Mouse (Mus musculus) heart, embryonic 13.5 days (tissue): ENCODE results near the gene Sertad2. TPM values are rescaled to one million over a fixed set of nuclear protein-coding genes. Genes with fewer than 3 reads are reported as not detected.

Experiments
- ATAC-seq: fragments of 200-750 bp; cut with Nextera tagmentation; 2 replicates; pipeline ENCODE4 v1.8.0; 2017; ENCODE audit warnings: moderate TSS enrichment; ENCODE audit not compliant: insufficient number of reproducible peaks, low FRiP score, low TSS enrichment; ENCODE audit errors: extremely low read depth
- H3K27ac ChIP-seq: fragments of 300-500 bp; sonication (generic); replicated peaks from 2 replicates; pipeline ENCODE4 v1.5.1; 2015; ENCODE audit warnings: moderate library complexity, mild to moderate bottlenecking, inconsistent platforms
- H3K27me3 ChIP-seq: fragments of 300-500 bp; sonication (generic); replicated peaks from 2 replicates; pipeline ENCODE4 v1.6.1; 2015; ENCODE audit warnings: mild to moderate bottlenecking, inconsistent platforms
- H3K36me3 ChIP-seq: fragments of 300-500 bp; sonication (generic); 2 replicates; pipeline ENCODE4 v1.6.1; 2015; ENCODE audit warnings: mild to moderate bottlenecking, inconsistent platforms
- H3K4me1 ChIP-seq: fragments of 300-500 bp; sonication (generic); 2 replicates; pipeline ENCODE4 v1.6.1; 2015; ENCODE audit warnings: inconsistent platforms
- H3K4me2 ChIP-seq: fragments of 300-500 bp; sonication (generic); 2 replicates; pipeline ENCODE4 v1.6.1; 2015; ENCODE audit warnings: inconsistent platforms, mild to moderate bottlenecking, moderate library complexity
- H3K4me3 ChIP-seq: fragments of 300-500 bp; sonication (generic); 2 replicates; pipeline ENCODE4 v1.5.1; 2015; ENCODE audit warnings: moderate library complexity, mild to moderate bottlenecking, inconsistent platforms
- H3K9ac ChIP-seq: fragments of 300-500 bp; sonication (generic); 2 replicates; pipeline ENCODE4 v1.6.1; 2015; ENCODE audit warnings: inconsistent platforms, mild to moderate bottlenecking, moderate library complexity
- H3K9me3 ChIP-seq: fragments of 300-500 bp; sonication (generic); 2 replicates; pipeline ENCODE4 v1.6.1; 2016; ENCODE audit warnings: inconsistent platforms
- WGBS: fragments of 180-500 bp; shearing (Covaris S2); methylation state at CpG from one replicate; pipeline ENCODE4 v1.1.7; 2015; ENCODE audit warnings: mixed read lengths; 5-methylcytosine and 5-hydroxymethylcytosine counted together
- polyA plus RNA-seq: library from polyadenylated mRNA; unstranded; fragments of >200 nt; fragmentation: Nextera tagmentation; extraction: Ambion mirVana; gene quantifications from 2 replicates; pipeline ENCODE4 v1.2.1, GENCODE M21; 2015

Sertad2 gene
- polyA plus RNA-seq, 1 experiment from 2014 or later, result 30.5 TPM

DNA sequence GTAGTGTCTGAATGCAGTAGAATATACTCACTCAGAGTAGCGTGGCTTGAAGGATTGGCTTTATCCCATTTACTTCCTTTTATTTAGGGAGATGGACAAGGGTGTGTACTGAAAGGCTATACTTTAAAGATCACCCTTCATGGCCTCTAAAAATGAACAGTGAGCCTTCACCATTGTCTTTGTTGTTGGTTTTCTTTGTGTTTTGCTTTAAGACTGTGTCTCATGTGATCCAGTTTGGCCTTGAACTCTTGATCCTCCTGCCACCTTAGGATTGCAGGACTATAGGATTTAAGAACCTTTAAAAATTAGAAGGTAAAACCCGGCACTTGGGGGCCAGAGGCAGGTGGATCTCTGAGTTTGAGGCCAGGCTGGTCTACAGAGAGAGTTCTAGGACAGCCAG is 6.4 kb downstream of the Sertad2 start:
- H3K4me2 ChIP-seq, result no peak overlapping the region
- no peak overlapping the region for H3K4me3 ChIP-seq
- 0 out of 2 replicates have a peak, but pooled peaks cover 4% of the 10 kb centered on the region for H3K36me3 ChIP-seq
- H3K27me3 ChIP-seq, result no peaks in the 10 kb centered on the region
- H3K27ac ChIP-seq, result no peak overlapping the region
- WGBS, result 69% methylated on average over 2 of the region's 2 CpGs
- peaks cover 16% of the 10 kb centered on the region for H3K4me1 ChIP-seq
- H3K9ac ChIP-seq, result no peak overlapping the region
- H3K9me3 ChIP-seq, result no peaks in the 10 kb centered on the region
- no peak for ATAC-seq

DNA sequence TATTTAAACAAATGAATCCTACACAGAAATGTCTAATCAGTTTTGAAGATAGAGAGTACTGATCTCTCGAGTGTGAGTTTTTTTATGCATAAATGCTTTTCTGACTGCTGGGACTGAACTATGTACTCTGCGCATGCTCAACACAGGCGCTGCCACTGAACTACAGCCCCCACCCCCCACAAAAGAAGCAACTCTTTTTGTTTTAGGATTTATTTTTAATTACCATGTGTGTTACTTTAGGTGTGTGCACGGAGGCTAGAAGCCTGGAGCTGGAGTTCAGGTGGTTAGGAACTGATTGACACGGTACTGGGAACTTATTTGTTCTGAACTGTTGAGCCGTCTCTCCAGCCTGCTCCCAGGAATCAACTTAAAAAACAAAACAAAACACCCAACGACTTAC is 7.1 kb downstream of the Sertad2 start:
- 78% methylated on average over 7 of the region's 7 CpGs for WGBS
- no peak overlapping the region for H3K4me2 ChIP-seq
- no peak for ATAC-seq
- peaks cover 11% of the 10 kb centered on the region for H3K4me1 ChIP-seq
- H3K27ac ChIP-seq, result no peak overlapping the region
- no peaks in the 10 kb centered on the region for H3K27me3 ChIP-seq
- H3K9me3 ChIP-seq, result no peaks in the 10 kb centered on the region
- H3K36me3 ChIP-seq, result 0 out of 2 replicates have a peak, but pooled peaks cover 4% of the 10 kb centered on the region
- H3K9ac ChIP-seq, result no peak overlapping the region
- no peak overlapping the region for H3K4me3 ChIP-seq

DNA sequence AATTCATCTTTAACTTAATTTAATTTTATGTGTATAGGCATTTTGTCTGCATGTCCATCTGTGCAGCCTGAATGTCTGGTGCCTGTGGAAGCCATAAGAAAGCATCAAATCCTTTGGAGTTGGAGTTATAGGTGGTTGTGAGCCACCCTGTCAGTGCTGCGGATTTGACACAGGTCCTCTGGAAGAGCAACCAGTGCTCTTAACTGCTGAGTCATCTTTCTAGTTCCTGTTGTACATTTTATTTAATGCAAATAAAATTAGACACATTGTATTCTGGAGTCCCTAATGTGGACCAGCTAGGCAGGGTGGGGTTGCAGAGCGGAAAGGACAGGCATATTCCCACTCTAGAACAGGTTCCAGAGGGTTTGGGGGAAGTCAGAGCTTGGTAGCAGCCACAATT is 9.0 kb downstream of the Sertad2 start:
- Histone ChIP-seq H3K4me1 (peaks cover 24% of the 10 kb centered on the region), H3K4me3 (no peak overlapping the region), H3K9ac (no peak overlapping the region), H3K9me3 (no peaks in the 10 kb centered on the region), H3K36me3 (0 out of 2 replicates have a peak, but pooled peaks cover 4% of the 10 kb centered on the region), H3K27ac (no peak overlapping the region), H3K4me2 (no peak overlapping the region), H3K27me3 (no peaks in the 10 kb centered on the region)
- ATAC-seq, result no peak
- WGBS, result 94% methylated on average over 2 of the region's 2 CpGs

DNA sequence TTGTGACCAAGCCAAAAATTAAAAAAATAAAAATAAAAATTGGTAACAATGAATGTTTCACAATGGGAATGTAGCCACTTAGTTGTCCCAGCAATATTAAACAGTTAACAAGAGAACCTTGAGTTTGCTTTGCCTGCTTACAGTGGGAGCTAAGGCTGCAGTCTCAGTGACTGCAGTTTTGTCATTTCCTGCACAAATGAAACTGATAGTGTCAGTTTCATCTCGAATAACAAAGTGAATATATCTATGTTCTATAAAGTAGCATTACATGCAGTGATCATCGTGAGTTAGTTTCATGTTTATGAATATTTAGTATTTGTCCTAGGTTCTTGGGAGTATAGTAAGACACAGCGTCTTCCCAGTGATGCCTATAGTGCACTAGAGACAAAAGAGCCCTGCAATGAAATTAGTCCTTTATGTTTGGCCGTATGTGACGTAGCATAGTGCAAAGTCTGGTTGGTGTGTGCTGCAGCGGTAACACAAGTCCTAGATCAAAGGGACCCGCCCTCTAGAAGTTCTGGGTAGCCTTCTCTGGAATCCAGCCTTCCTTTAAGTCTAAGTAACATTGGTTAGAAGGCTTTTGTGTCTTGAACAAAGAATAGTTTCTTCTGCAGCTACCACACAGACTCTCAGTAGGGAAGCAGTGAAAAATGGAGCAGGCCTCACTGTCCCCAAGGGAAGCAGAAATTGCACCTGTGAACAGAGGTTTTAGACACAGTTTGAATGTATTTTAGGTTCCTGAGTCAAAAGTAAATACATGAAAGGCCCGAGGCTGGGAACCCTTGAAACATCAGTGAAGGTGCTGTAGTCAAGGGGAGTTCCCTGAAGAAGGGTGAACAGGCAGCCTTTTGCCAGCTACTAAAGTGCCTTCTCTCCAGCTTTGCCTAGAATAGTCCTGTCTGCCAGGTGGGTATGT is 10.0 kb downstream of the Sertad2 start:
- no peak overlapping the region for H3K4me3 ChIP-seq
- H3K4me2 ChIP-seq, result no peak overlapping the region
- ATAC-seq, result no peak
- no peak overlapping the region for H3K27ac ChIP-seq
- H3K4me1 ChIP-seq, result peaks cover 24% of the 10 kb centered on the region
- H3K27me3 ChIP-seq, result no peaks in the 10 kb centered on the region
- 80% methylated on average over 8 of the region's 8 CpGs for WGBS
- no peak overlapping the region for H3K9ac ChIP-seq
- no peaks in the 10 kb centered on the region for H3K9me3 ChIP-seq
- H3K36me3 ChIP-seq, result 0 out of 2 replicates have a peak, but pooled peaks cover 4% of the 10 kb centered on the region

DNA sequence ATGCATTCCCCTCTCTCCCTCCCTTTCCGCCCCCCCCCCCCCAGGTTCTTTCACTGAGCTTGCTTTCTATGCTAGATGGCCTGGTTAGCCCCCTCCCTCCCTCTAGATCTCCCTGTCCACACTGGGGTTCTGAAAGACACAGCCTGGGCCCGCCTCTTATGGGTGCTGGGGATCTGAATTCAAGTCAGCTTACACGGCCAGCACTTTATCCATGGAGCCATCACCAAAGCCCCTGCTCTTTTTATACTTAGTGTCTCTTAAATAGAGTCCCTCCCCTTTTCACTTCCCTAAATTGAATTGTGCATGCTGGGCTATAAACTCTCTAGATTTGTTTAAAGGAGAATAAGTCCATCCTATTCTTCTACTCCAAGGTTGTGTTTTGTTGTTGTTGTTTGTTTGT is 12.6 kb downstream of the Sertad2 start:
- 78% methylated on average over 3 of the region's 3 CpGs for WGBS
- peaks cover 36% of the 10 kb centered on the region for H3K4me1 ChIP-seq
- H3K4me3 ChIP-seq, result no peak overlapping the region
- no peaks in the 10 kb centered on the region for H3K36me3 ChIP-seq
- H3K9ac ChIP-seq, result no peak overlapping the region
- H3K27ac ChIP-seq, result no peak overlapping the region
- no peak for ATAC-seq
- H3K9me3 ChIP-seq, result no peaks in the 10 kb centered on the region
- no peak overlapping the region for H3K4me2 ChIP-seq
- no peaks in the 10 kb centered on the region for H3K27me3 ChIP-seq

DNA sequence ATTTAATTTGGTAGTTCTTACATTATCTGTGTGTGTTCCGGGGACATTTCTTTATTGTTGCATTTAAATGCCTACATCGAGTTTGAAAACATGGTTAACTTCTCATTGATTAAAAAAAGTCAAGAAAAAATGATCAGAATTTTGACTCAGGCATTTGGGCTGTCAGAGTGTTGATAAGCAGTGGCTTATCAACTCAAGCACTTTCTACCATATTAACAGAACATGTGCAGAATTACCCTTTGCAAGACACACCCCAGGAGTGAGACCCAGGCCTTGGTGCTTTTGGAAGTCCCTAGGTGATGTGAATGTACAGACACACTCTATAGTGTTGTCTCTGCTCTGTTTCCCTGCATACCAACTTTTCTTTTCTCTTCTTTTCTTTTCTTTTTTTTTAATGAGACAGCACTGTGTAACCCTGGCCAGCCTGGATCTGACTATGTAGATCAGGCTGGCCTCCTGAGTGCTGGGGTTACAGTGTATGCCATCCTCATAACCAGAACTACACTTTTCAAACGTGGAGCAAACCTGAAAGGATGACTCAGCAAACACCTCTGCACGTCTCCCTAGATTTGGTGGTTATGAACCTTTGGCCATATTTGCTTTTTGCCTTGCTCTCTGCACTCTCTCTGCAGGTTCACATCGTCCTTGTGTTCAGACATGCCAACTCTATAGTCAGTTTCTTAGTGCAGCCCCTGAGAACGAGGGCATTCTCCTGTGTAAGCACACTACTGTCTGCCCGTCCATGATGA is 13.3 kb downstream of the Sertad2 start:
- Histone ChIP-seq H3K4me1 (peaks cover 37% of the 10 kb centered on the region), H3K27ac (no peak overlapping the region), H3K27me3 (no peaks in the 10 kb centered on the region), H3K9me3 (no peaks in the 10 kb centered on the region), H3K4me3 (no peak overlapping the region), H3K4me2 (no peak overlapping the region), H3K36me3 (no peaks in the 10 kb centered on the region), H3K9ac (no peak overlapping the region)
- WGBS, result 64% methylated on average over 7 of the region's 7 CpGs
- no peak for ATAC-seq

DNA sequence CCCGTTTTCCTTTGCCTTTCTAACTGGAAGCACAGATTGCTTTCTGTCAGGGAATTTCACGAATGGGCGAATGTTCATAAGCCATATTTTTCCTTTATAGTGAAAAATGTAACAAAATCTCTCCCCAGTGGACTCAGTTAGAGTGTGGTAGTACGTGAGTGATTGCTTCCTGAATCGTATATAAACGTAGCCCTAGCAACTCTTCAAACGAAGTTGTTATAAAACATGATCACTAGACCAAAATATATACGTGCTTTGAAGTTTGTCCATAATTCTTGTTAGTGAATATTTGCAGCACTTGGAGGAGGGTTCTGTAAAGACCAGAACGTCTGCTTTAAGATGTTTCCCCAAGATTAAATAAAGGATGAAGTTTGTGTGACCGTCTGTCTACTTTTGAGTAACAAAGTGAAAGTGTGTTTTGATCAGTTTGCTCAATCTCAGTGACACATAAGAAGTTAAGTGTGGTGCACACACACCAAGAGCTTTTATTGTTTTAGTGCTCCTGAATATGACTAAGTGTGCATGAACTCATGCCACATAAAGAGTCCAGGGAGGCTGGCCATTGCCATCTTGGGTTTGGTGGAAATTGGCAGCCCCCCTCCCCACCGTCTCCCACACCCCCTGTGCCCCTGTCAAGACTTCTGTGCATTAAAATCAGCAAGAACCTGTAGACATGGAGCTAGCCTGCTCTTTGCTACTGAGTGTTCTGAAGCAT is 16.3 kb downstream of the Sertad2 start:
- H3K4me2 ChIP-seq, result no peak overlapping the region
- H3K4me3 ChIP-seq, result no peak overlapping the region
- WGBS, result 80% methylated on average over 11 of the region's 11 CpGs
- H3K4me1 ChIP-seq, result peaks cover 38% of the 10 kb centered on the region
- peaks cover 6% of the 10 kb centered on the region; the same call in 1 of the 2 replicates for H3K36me3 ChIP-seq
- H3K9me3 ChIP-seq, result 0 out of 2 replicates have a peak, but pooled peaks cover 5% of the 10 kb centered on the region
- ATAC-seq, result no peak
- no peak overlapping the region for H3K27ac ChIP-seq
- H3K27me3 ChIP-seq, result no peaks in the 10 kb centered on the region
- no peak overlapping the region for H3K9ac ChIP-seq

DNA sequence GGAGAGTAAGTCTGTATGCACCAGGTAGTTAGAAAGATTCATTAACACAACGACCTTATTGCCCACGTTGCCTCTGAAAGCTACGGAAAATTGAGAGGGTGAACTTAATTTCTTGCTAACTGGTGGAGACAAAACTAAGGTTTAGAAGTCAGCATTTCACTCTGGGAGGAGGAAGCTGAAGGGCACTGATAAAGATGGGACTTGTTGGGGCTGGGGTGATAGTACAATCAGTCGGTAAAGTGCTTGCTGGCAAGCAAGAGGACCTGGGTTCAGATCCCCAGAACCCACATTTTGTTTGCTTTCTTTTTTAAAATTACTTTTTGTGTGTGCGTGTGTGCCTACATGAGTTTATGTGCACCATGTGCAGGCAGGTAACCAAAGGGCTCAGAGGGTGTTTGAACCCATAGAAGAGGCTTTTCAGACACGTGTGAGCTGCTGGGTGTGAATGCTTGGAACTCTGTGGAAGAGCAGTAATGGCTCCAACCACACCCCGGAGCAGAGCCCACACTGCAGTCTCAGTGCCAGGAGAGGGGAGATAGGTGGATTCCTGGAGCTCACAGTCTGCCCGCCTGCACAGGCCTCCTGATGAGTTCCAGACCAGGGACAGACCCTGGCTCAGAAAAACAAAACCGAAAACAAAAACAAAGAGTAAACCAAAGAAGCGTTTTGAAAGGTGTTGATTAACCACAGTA is 17.0 kb downstream of the Sertad2 start:
- Histone ChIP-seq H3K27ac (0 out of 2 replicates have a peak overlapping the region, but pooled peaks have one; percentile 21), H3K27me3 (no peaks in the 10 kb centered on the region), H3K4me3 (no peak overlapping the region), H3K4me1 (peaks cover 38% of the 10 kb centered on the region), H3K36me3 (peaks cover 6% of the 10 kb centered on the region; the same call in 1 of the 2 replicates), H3K4me2 (no peak overlapping the region), H3K9me3 (0 out of 2 replicates have a peak, but pooled peaks cover 5% of the 10 kb centered on the region), H3K9ac (0 out of 2 replicates have a peak overlapping the region, but pooled peaks have one; percentile 2)
- 45% methylated on average over 10 of the region's 10 CpGs for WGBS
- no peak for ATAC-seq

DNA sequence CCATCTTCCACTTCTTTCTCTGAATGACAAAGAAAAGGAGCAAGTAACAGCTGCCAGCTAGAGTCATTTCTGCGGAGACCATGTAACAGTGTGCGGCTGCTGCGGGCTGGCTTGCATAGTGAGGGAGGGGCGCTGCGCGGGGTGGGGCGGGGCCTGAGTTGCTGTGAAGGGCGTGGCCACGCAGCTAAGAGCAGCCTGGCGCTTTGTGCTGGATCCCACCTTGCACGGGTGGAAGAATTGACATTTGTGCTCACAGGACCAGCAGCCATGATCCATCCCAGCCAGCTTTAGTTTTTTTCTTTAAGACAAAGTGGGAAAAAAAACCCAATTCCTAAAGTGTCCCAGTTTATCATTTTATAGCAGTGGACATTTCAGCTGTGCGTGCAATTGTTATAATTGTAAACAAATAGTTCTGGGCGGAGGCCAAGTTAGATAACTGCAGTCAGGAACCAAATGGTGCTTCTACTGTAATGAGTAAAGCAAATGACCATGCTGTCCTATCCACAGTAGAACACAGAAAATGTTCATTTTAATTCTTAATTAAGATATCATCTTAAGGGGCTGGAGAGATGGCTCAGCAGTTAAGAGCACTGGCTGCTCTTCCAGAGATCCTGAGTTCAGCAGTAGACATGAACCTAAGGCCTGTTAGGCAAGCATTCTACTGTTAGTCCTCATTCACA is 18.4 kb downstream of the Sertad2 start:
- Histone ChIP-seq H3K4me1 (peaks cover 33% of the 10 kb centered on the region), H3K4me3 (peak overlapping the region; percentile 40), H3K9me3 (0 out of 2 replicates have a peak, but pooled peaks cover 5% of the 10 kb centered on the region), H3K9ac (peak overlapping the region; percentile 72), H3K4me2 (peak overlapping the region; percentile 69), H3K27me3 (no peaks in the 10 kb centered on the region), H3K36me3 (peaks cover 6% of the 10 kb centered on the region; the same call in 1 of the 2 replicates), H3K27ac (peak overlapping the region; percentile 32; the same call in 1 of the 2 replicates)
- peak; percentile 89 for ATAC-seq
- 6% methylated on average over 13 of the region's 13 CpGs for WGBS

DNA sequence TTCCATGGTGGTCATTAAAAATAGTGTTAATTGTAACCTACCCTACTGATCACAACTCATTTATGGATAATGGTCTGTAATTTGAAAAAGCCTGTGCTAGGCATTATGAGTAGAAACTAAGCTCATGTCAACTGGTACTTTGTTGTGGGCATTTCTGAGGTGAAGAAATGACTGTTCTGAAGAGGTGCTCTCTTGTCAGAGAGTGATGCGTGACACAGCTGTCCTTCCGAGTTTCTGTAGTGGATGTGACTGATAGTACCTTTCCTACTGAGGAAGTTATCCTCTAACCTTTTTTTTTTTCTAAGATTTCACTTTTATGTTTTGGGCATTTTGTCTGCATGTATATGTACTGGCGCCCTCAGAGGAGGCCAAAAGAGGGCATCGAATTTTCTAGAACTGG is 22.0 kb downstream of the Sertad2 start:
- no peak for ATAC-seq
- no peak overlapping the region for H3K27ac ChIP-seq

More for the DNA sequence above, 22.0 kb downstream of the Sertad2 start:
- Histone ChIP-seq H3K9me3 (0 out of 2 replicates have a peak, but pooled peaks cover 5% of the 10 kb centered on the region), H3K4me2 (no peak overlapping the region), H3K4me3 (no peak overlapping the region), H3K27me3 (no peaks in the 10 kb centered on the region), H3K36me3 (peaks cover 6% of the 10 kb centered on the region; the same call in 1 of the 2 replicates), H3K4me1 (peaks cover 36% of the 10 kb centered on the region), H3K9ac (no peak overlapping the region)
- 81% methylated on average over 4 of the region's 4 CpGs for WGBS
